Mouse (Mus musculus) kidney, adult 10 weeks (tissue): ENCODE data around the gene Shld2. TPM values are rescaled to one million over a fixed set of nuclear protein-coding genes. Genes with fewer than 3 reads are reported as not detected.

Experiments used
- polyA plus RNA-seq: library from polyadenylated mRNA; stranded (reverse); fragments of 350-450 nt; fragmentation: Illumina TruSeq; extraction: RNeasy Lipid Tissue Mini Kit (QIAGEN cat#74804); gene quantifications from one replicate; pipeline ENCODE4 v1.2.3, GENCODE M21; 2014; ENCODE audit warnings: low read depth, low replicate concordance

Gene Shld2
- polyA plus RNA-seq = 27.7 TPM

GRCm38 (mm10) chr14:34310234-34310965, at the start of gene Shld2, which contains the start of gene Glud1:
Gene Shld2, minus strand, starts transcription at chr14:34310493.
Gene Glud1, plus strand, starts transcription at chr14:34310727.

GRCm38 (mm10) chr14:34355301-34355700, 45.0 kb upstream of the Shld2 start, which contains the start of gene Fam25c:
Gene Fam25c, minus strand, starts transcription at chr14:34355433.

GRCm38 (mm10) chr14:34219295-34219694, 91.0 kb downstream of the Shld2 start, which contains the start of gene Syt15:
Gene Syt15, plus strand, starts transcription at chr14:34219595.

GRCm38 (mm10) chr14:34201231-34202035, 108.9 kb downstream of the Shld2 start, which contains the start of gene Gprin2:
Gene Gprin2, minus strand, starts transcription at chr14:34201653.

Other genes with a start within 250 kb of the Shld2 start
- 0.61 TPM for gene Anxa8, start 224.5 kb downstream of the Shld2 start, polyA plus RNA-seq
- not detected for gene A630023A22Rik, start 207.7 kb downstream of the Shld2 start, polyA plus RNA-seq
- gene Npy4r, start 158.0 kb downstream of the Shld2 start, polyA plus RNA-seq = not detected
- 0.16 TPM for gene Gprin2, start 108.8 kb downstream of the Shld2 start, polyA plus RNA-seq
- gene Syt15, start 90.9 kb downstream of the Shld2 start, polyA plus RNA-seq = 0.28 TPM
- 641 TPM for gene Glud1, start 234 bp upstream of the Shld2 start, polyA plus RNA-seq
- gene Fam25c, start 44.9 kb upstream of the Shld2 start, polyA plus RNA-seq = not detected
- gene Sncg, start 64.3 kb upstream of the Shld2 start, polyA plus RNA-seq = not detected
- 13.1 TPM for gene Mmrn2, start 65.0 kb upstream of the Shld2 start, polyA plus RNA-seq
- gene Bmpr1a, start 192.8 kb upstream of the Shld2 start, polyA plus RNA-seq = 114 TPM
- gene 9230112D13Rik, start 212.3 kb upstream of the Shld2 start, polyA plus RNA-seq = not detected